Mouse (Mus musculus): ENCODE results near the gene Memo1. TPM values are rescaled to one million over a fixed set of nuclear protein-coding genes. Genes with fewer than 3 reads are reported as not detected.
"Not testable (repeated sequence)": the region's sequence is repeated elsewhere in the genome, so short reads cannot be mapped to it uniquely, and the experiment has no call there.

The Memo1 gene
- polyA plus RNA-seq, 1 experiment from 2014 or later, result 61.5 TPM

GRCm38 (mm10) chr17:74328146-74328545 lies 32.8 kb upstream of the Memo1 start:
- not testable (repeated sequence) for H3K4me1 ChIP-seq (replicated peaks; ENCODE audit: control insufficient read depth, insufficient read depth); H3K4me2 ChIP-seq (replicated peaks; ENCODE audit: low read depth); H3K4me3 ChIP-seq (ENCODE audit: low read depth, low read length); H3K36me3 ChIP-seq (ENCODE audit: control insufficient read depth, insufficient read depth, low read length); H3K9ac ChIP-seq (ENCODE audit: low read length); H3K27ac ChIP-seq (replicated peaks); H3K27me3 ChIP-seq (ENCODE audit: control insufficient read depth, insufficient read depth, low read length); H3K9me3 ChIP-seq (ENCODE audit: control insufficient read depth, low read length)
- DNase-seq (ENCODE audit: low spot score) (peak; percentile 75), ATAC-seq (ENCODE audit: low FRiP score, low TSS enrichment) (peak; percentile 53; the same call in 1 of the 2 replicates)
- 50% methylated on average over 2 of the region's 2 CpGs for WGBS
- peak; percentile 78 for TF ChIP-seq CTCF (IDR thresholded peaks at IDR 0.05; ENCODE audit: low read depth)

GRCm38 (mm10) chr17:74327195-74327594 lies 31.9 kb upstream of the Memo1 start:
- not testable (repeated sequence) for H3K4me1 ChIP-seq (replicated peaks; ENCODE audit: control insufficient read depth, insufficient read depth)
- 84% methylated on average over 7 of the region's 7 CpGs for WGBS

GRCm38 (mm10) chr17:74323844-74324243 lies 28.5 kb upstream of the Memo1 start, which contains the start of gene Dpy30:
Dpy30 (minus strand) TSS chr17:74323944.
- H3K4me3 ChIP-seq (ENCODE audit: low read depth, low read length), result no peak within 1 kb of the TSS
- H3K4me2 ChIP-seq (replicated peaks; ENCODE audit: low read depth), result no peak within 1 kb of the TSS
- no peaks in the 10 kb centered on the region for H3K9me3 ChIP-seq (ENCODE audit: control insufficient read depth, low read length)
- H3K9ac ChIP-seq (ENCODE audit: low read length), result no peak within 1 kb of the TSS
- no peak for TF ChIP-seq CTCF (IDR thresholded peaks at IDR 0.05; ENCODE audit: low read depth)
- TF ChIP-seq EP300 (optimal IDR thresholded peaks at IDR 0.05), result no peak
- DNase-seq (ENCODE audit: low spot score) (no peak), ATAC-seq (ENCODE audit: low FRiP score, low TSS enrichment) (no peak)
- H3K36me3 ChIP-seq (ENCODE audit: control insufficient read depth, insufficient read depth, low read length), result no peaks in the 10 kb centered on the region
- H3K27ac ChIP-seq (replicated peaks), result no peak within 1 kb of the TSS
- 77% methylated on average over 2 of the region's 2 CpGs for WGBS
- no peaks in the 10 kb centered on the region for H3K4me1 ChIP-seq (replicated peaks; ENCODE audit: control insufficient read depth, insufficient read depth)
- no peaks in the 10 kb centered on the region for H3K27me3 ChIP-seq (ENCODE audit: control insufficient read depth, insufficient read depth, low read length)

More at GRCm38 (mm10) chr17:74327195-74327594, 31.9 kb upstream of the Memo1 start:
- not testable (repeated sequence) for H3K27ac ChIP-seq (replicated peaks); H3K4me2 ChIP-seq (replicated peaks; ENCODE audit: low read depth); H3K4me3 ChIP-seq (ENCODE audit: low read depth, low read length); H3K27me3 ChIP-seq (ENCODE audit: control insufficient read depth, insufficient read depth, low read length); H3K36me3 ChIP-seq (ENCODE audit: control insufficient read depth, insufficient read depth, low read length); H3K9me3 ChIP-seq (ENCODE audit: control insufficient read depth, low read length); ATAC-seq (ENCODE audit: low FRiP score, low TSS enrichment); H3K9ac ChIP-seq (ENCODE audit: low read length); DNase-seq (ENCODE audit: low spot score)

GRCm38 (mm10) chr17:74322400-74323054 lies 27.2 kb upstream of the Memo1 start:
- no peaks in the 10 kb centered on the region for H3K9me3 ChIP-seq (ENCODE audit: control insufficient read depth, low read length)
- TF ChIP-seq CTCF (IDR thresholded peaks at IDR 0.05; ENCODE audit: low read depth) (peak; percentile 46), EP300 (optimal IDR thresholded peaks at IDR 0.05) (no peak)
- no peaks in the 10 kb centered on the region for H3K4me1 ChIP-seq (replicated peaks; ENCODE audit: control insufficient read depth, insufficient read depth)
- no peak overlapping the region for H3K4me2 ChIP-seq (replicated peaks; ENCODE audit: low read depth)
- H3K4me3 ChIP-seq (ENCODE audit: low read depth, low read length), result no peak overlapping the region
- H3K27ac ChIP-seq (replicated peaks), result no peak overlapping the region
- WGBS, result 52% methylated on average over 5 of the region's 5 CpGs
- ATAC-seq (ENCODE audit: low FRiP score, low TSS enrichment) (no peak), DNase-seq (ENCODE audit: low spot score) (no peak)
- no peaks in the 10 kb centered on the region for H3K36me3 ChIP-seq (ENCODE audit: control insufficient read depth, insufficient read depth, low read length)
- no peaks in the 10 kb centered on the region for H3K27me3 ChIP-seq (ENCODE audit: control insufficient read depth, insufficient read depth, low read length)
- H3K9ac ChIP-seq (ENCODE audit: low read length), result no peak overlapping the region

GRCm38 (mm10) chr17:74318721-74319120 lies 23.4 kb upstream of the Memo1 start:
- Histone ChIP-seq H3K4me1 (replicated peaks; ENCODE audit: control insufficient read depth, insufficient read depth) (no peaks in the 10 kb centered on the region), H3K9ac (ENCODE audit: low read length) (no peak overlapping the region), H3K4me2 (replicated peaks; ENCODE audit: low read depth) (no peak overlapping the region), H3K27me3 (ENCODE audit: control insufficient read depth, insufficient read depth, low read length) (no peaks in the 10 kb centered on the region), H3K36me3 (ENCODE audit: control insufficient read depth, insufficient read depth, low read length) (no peaks in the 10 kb centered on the region), H3K9me3 (ENCODE audit: control insufficient read depth, low read length) (no peaks in the 10 kb centered on the region), H3K4me3 (ENCODE audit: low read depth, low read length) (no peak overlapping the region), H3K27ac (replicated peaks) (no peak overlapping the region)
- WGBS, result 93% methylated on average over 6 of the region's 6 CpGs
- DNase-seq (ENCODE audit: low spot score) (no peak), ATAC-seq (ENCODE audit: low FRiP score, low TSS enrichment) (no peak)
- no peak for TF ChIP-seq EP300 (optimal IDR thresholded peaks at IDR 0.05)
- peak; percentile 32 for TF ChIP-seq CTCF (IDR thresholded peaks at IDR 0.05; ENCODE audit: low read depth)

- peak; percentile 96 for ATAC-seq (ENCODE audit: low FRiP score, low TSS enrichment)
- no peaks in the 10 kb centered on the region for H3K4me1 ChIP-seq (replicated peaks; ENCODE audit: control insufficient read depth, insufficient read depth)
- H3K9me3 ChIP-seq (ENCODE audit: control insufficient read depth, low read length), result no peaks in the 10 kb centered on the region
- peak overlapping the region; percentile 78 for H3K9ac ChIP-seq (ENCODE audit: low read length)
- TF ChIP-seq CTCF (IDR thresholded peaks at IDR 0.05; ENCODE audit: low read depth) (no peak; the same call in 1 of the 2 replicates), EP300 (optimal IDR thresholded peaks at IDR 0.05) (no peak)
- H3K27ac ChIP-seq (replicated peaks), result peak overlapping the region; percentile 85
- no peaks in the 10 kb centered on the region for H3K36me3 ChIP-seq (ENCODE audit: control insufficient read depth, insufficient read depth, low read length)
- peak overlapping the region; percentile 76 for H3K4me3 ChIP-seq (ENCODE audit: low read depth, low read length)
- WGBS, result under 1% methylated on average over 46 of the region's 48 CpGs
- H3K27me3 ChIP-seq (ENCODE audit: control insufficient read depth, insufficient read depth, low read length), result no peaks in the 10 kb centered on the region
- H3K4me2 ChIP-seq (replicated peaks; ENCODE audit: low read depth), result peak overlapping the region; percentile 82
- peak; percentile 91 for DNase-seq (ENCODE audit: low spot score)
Observed at GRCm38 (mm10) chr17:74316309-74316863, 21.1 kb upstream of the Memo1 start.
